Mouse (Mus musculus) C2C12 (cell line): ENCODE data around the gene Fkbp9. TPM values are rescaled to one million over a fixed set of nuclear protein-coding genes. Genes with fewer than 3 reads are reported as not detected.

ENCODE experiments used
- H3K27me3 ChIP-seq: one replicate; pipeline ENCODE4 v1.6.1; 2011; ENCODE audit not compliant: control insufficient read depth, insufficient read depth, insufficient read length
- H3K36me3 ChIP-seq: one replicate; pipeline ENCODE4 v1.6.1; 2011; ENCODE audit not compliant: control insufficient read depth, insufficient read depth
- H3K4me3 ChIP-seq: one replicate; pipeline ENCODE4 v1.5.1; 2011; ENCODE audit warnings: mild to moderate bottlenecking, control low read depth; ENCODE audit not compliant: poor library complexity, insufficient read depth, severe bottlenecking
- H3K79me2 ChIP-seq: one replicate; pipeline ENCODE4 v1.6.1; 2011; ENCODE audit not compliant: control insufficient read depth, insufficient read depth
- H3K79me3 ChIP-seq: one replicate; pipeline ENCODE4 v1.6.1; 2011; ENCODE audit warnings: low read depth, control low read depth
- H3ac ChIP-seq: one replicate; pipeline ENCODE3; 2011; ENCODE audit warnings: low read depth; ENCODE audit not compliant: control insufficient read depth, insufficient read length
- CEBPB ChIP-seq: IDR thresholded peaks from one replicate; pipeline ENCODE4 v1.6.1; 2011; ENCODE audit warnings: low read depth, mild to moderate bottlenecking, control low read depth, moderate library complexity
- CTCF ChIP-seq: IDR thresholded peaks from one replicate; pipeline ENCODE4 v1.5.1; 2011; ENCODE audit not compliant: control insufficient read depth, insufficient read depth, insufficient read length
- FOSL1 ChIP-seq: IDR thresholded peaks from one replicate; pipeline ENCODE4 v1.8.0; 2011; ENCODE audit warnings: mild to moderate bottlenecking, low read length; ENCODE audit not compliant: poor library complexity, insufficient read depth, severe bottlenecking
- MAX ChIP-seq: IDR thresholded peaks from one replicate; pipeline ENCODE4 v1.6.1; 2011; ENCODE audit warnings: mild to moderate bottlenecking, control low read depth
- MYOD1 ChIP-seq: IDR thresholded peaks from one replicate; pipeline ENCODE4 v1.6.1; 2011; ENCODE audit warnings: low read depth; ENCODE audit not compliant: control insufficient read depth, insufficient read length
- MYOG ChIP-seq: IDR thresholded peaks from one replicate; pipeline ENCODE4 v1.6.1; 2011; ENCODE audit not compliant: control insufficient read depth, insufficient read length; ENCODE audit errors: extremely low read depth
- USF1 ChIP-seq: IDR thresholded peaks from one replicate; pipeline ENCODE4 v1.6.1; 2011; ENCODE audit warnings: low read depth, mild to moderate bottlenecking, control low read depth, moderate library complexity
- polyA plus RNA-seq: library from polyadenylated mRNA; unstranded; fragments of >200 nt; fragmentation: generic; extraction: Trizol; gene quantifications from one replicate; pipeline ENCODE4 v1.2.1, GENCODE M21; 2012; ENCODE audit warnings: missing spikeins

Gene Fkbp9
- polyA plus RNA-seq, 1 experiment = 90.4 TPM

DNA sequence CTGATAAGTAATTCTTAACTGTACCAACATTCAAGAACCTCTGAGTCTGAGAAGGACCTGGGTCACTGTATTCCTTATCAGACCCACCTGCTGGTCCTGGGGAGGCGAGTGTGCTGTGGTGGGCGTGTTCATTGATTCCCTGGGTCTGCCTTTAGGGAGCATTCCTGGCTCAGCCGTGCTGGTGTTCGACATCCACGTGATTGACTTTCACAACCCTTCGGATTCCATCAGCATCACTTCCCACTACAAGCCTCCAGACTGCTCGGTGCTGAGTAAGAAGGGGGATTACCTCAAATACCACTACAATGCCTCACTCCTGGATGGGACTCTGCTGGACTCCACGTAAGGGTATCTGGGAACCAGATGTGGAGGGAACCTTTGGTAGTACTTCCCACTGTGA is 36.7 kb downstream of the Fkbp9 start:
- Histone ChIP-seq H3ac (no peak overlapping the region), H3K79me3 (no peaks in the 10 kb centered on the region), H3K4me3 (no peak overlapping the region), H3K79me2 (no peaks in the 10 kb centered on the region), H3K36me3 (peaks cover 10% of the 10 kb centered on the region), H3K27me3 (no peaks in the 10 kb centered on the region)
- TF ChIP-seq CEBPB (no peak), USF1 (no peak)

- Histone ChIP-seq H3K79me3 (no peaks in the 10 kb centered on the region), H3K79me2 (no peaks in the 10 kb centered on the region), H3K36me3 (peaks cover 9% of the 10 kb centered on the region), H3K4me3 (no peak overlapping the region), H3ac (no peak overlapping the region), H3K27me3 (no peaks in the 10 kb centered on the region)
- no peak for TF ChIP-seq MAX
- no peak for TF ChIP-seq MYOG
- no peak for TF ChIP-seq FOSL1
- TF ChIP-seq USF1 = no peak
- no peak for TF ChIP-seq CEBPB
- TF ChIP-seq MYOD1 = no peak
- no peak for TF ChIP-seq CTCF
These were observed 38.2 kb downstream of the Fkbp9 start for GRCm38 (mm10) chr6:56870027-56870426.

GRCm38 (mm10) chr6:56876870-56877269 is 45.0 kb downstream of the Fkbp9 start:
- no peaks in the 10 kb centered on the region for H3K27me3 ChIP-seq
- TF ChIP-seq MAX = no peak
- no peak for TF ChIP-seq FOSL1
- no peak for TF ChIP-seq MYOD1
- no peak for TF ChIP-seq MYOG
- TF ChIP-seq CEBPB = no peak
- no peak for TF ChIP-seq CTCF
- no peak for TF ChIP-seq USF1
- no peaks in the 10 kb centered on the region for H3K79me2 ChIP-seq
- peaks cover 39% of the 10 kb centered on the region for H3K36me3 ChIP-seq
- H3ac ChIP-seq = no peak overlapping the region
- H3K4me3 ChIP-seq = no peak overlapping the region
- H3K79me3 ChIP-seq = no peaks in the 10 kb centered on the region

GRCm38 (mm10) chr6:56877985-56878384 is 46.1 kb downstream of the Fkbp9 start:
- Histone ChIP-seq H3K4me3 (no peak overlapping the region), H3K79me2 (no peaks in the 10 kb centered on the region), H3K27me3 (no peaks in the 10 kb centered on the region), H3K36me3 (peaks cover 44% of the 10 kb centered on the region), H3K79me3 (no peaks in the 10 kb centered on the region), H3ac (no peak overlapping the region)
- TF ChIP-seq CTCF = no peak
- TF ChIP-seq MYOG = no peak
- no peak for TF ChIP-seq MYOD1
- no peak for TF ChIP-seq MAX
- no peak for TF ChIP-seq USF1
- no peak for TF ChIP-seq CEBPB
- TF ChIP-seq FOSL1 = no peak

GRCm38 (mm10) chr6:56879352-56879955 is 47.6 kb downstream of the Fkbp9 start:
- no peak for TF ChIP-seq CTCF
- TF ChIP-seq CEBPB = no peak
- no peak for TF ChIP-seq MYOG
- no peaks in the 10 kb centered on the region for H3K79me2 ChIP-seq
- no peaks in the 10 kb centered on the region for H3K27me3 ChIP-seq
- peaks cover 49% of the 10 kb centered on the region for H3K36me3 ChIP-seq
- no peak overlapping the region for H3ac ChIP-seq
- no peaks in the 10 kb centered on the region for H3K79me3 ChIP-seq
- H3K4me3 ChIP-seq = no peak overlapping the region

DNA sequence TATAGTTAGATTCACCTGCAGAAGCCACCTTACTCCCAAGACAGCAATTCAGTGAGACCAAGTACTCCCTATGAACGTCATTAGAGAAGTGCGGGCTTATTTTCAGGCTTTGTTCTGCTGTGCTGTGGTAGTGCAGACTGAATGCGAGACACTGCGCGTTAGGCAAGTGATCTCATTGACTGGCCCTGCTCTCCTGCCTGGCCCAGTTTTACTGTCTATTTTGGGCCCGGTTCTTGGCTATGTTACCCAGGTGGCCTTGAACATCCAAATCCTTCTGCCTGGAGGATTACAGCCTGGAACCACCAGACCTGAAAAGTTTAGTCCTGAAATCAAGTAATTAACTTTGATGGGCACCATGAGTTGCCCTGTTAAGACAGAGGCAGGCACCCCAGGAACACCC is 56.7 kb downstream of the Fkbp9 start:
- Histone ChIP-seq H3ac (no peak overlapping the region), H3K79me2 (peaks cover under 1% of the 10 kb centered on the region), H3K79me3 (no peaks in the 10 kb centered on the region), H3K4me3 (no peak overlapping the region), H3K27me3 (no peaks in the 10 kb centered on the region), H3K36me3 (peaks cover 37% of the 10 kb centered on the region)
- TF ChIP-seq CTCF (no peak), MYOD1 (no peak), CEBPB (no peak), USF1 (no peak), FOSL1 (no peak), MYOG (no peak), MAX (no peak)
